Mouse (Mus musculus): ENCODE results near the gene Bcl11a.

Gene Bcl11a

DNA sequence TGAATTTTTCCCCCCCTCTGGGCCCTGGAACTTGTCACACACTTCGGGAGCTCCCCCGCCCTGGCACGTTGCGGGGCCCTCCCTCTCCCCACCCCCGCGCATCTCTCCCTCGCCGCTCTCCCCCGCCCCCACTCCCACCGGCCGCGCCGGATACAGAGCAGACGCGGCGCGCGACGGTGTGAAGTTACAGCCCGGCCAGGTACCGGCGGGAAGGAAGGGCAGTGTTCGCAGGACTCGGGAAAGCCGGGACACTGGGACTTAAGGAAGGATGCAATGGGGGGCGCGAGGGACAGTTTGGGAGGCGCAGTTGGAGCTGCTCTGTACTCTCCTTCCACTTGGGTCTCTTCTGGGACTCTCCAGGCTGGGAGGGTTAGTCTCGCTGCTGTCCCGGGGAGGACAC lies 2.7 kb downstream of the Bcl11a start:
- no peak for DNase-seq (ENCODE audit: inconsistent ontology term)

DNA sequence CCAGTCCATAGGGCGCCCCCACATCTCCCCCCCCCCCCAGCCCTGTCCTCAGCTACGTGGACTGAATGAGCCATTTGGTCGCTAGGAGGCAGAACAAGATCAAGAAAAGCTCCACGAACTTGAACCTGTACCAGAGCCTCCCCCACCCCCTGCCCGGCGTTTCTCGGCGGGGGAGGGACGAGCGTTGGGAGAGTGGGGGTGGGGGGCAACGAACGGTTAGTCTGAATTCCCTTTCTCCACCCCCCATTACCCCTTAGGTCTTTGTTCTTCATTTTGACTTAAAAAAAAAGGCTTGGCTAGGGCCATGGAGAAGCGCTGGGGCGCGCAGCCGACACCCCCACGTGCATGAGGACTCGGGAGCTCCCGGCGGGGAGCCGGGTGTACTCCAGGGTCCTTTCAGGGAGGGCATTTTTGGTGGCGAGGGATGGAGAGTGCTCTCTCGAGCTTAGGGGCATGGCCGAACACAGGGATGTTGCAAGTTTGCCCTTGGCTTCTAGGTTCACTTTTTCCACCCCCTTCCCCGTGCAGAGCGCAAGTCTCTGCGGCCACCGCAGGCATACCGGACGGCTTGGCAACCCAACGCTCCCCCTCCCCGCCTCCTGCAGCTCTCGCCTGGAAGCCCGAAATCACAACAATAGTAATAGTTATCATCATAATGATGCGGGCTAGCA lies 3.3 kb downstream of the Bcl11a start:
- peak; percentile 77 for DNase-seq (ENCODE audit: inconsistent ontology term)

DNA sequence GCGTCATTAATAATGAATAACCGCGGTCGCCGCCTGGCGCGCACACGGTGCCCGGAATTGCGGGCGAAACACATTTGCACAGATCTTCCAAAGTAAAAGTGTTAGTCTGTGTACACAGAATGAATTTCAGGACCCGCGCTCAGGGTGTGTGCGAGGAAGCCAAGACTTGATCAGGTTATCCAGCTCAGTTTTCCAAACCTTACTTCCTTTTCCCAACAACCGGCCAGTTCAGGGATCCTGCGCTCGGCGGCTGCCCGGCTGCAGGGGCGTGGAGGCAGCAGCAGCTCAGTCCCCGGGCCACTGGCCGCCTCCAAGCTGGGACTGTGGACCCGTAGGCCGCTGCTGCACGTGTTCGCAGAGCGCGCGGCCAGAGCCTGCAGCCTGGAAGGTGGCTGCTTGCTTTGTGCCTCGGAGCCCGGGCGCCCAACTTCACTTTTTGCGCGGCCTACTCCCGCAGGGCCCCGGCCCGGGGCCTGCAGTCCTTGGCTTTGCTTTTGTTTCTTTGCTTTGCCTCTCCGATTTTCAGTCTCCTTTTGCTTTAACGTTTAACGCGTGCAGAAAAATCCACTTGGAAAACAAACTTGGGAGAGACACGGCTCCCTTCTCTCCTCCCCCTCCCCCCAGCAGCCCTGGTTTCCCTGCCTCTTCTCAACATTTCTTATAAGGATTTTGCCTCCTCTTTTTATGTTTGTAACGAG lies 4.0 kb downstream of the Bcl11a start:
- peak; percentile 64 for DNase-seq (ENCODE audit: inconsistent ontology term)

DNA sequence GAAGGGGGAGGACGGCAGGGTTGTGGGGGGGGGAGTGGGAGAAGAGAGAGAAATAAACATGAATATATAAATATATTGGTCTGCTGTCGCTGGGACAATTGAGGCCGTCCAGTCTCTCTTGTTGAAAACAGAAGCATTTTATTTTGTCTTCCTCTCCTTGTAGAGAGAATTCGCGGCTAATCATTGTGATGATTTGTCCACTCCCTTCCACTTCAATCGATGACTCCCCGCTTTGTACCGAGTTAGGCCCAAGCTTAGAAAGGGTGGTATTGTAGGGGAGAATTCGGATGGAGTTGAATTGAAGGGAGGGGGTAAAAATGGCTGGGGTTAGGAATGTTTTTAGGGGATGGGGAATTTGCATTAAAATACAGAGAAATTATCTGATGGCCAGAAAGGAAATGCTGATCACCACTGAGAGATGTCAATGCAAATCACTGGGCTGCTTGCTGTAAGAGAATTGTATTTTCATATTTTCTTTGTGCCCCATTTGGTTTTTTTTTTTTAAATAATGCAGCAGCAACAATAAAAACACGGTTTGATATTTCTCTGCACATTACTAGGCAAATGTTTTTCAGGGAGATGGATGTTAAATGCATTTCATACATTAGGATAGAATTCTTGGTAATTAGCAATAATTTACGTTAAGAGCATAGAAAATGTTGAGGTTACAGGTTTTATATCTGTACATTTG lies 4.7 kb downstream of the Bcl11a start:
- DNase-seq (ENCODE audit: inconsistent ontology term), result no peak

DNA sequence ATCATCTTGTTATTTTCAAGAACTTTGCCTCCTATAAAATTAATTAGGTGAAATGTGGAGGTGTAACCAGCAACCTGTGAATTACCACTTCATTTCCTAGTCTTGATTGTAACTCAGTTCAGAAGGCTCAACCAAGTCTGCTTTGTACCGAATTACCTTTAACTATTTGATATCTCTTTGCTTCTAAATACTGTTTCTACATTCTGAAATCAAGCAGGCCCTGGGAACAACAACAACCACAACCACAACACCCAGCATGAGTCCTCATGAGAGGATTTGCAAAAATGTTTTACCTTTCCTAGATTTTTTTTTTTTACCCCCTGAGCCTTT lies 5.2 kb downstream of the Bcl11a start:
- no peak for DNase-seq (ENCODE audit: inconsistent ontology term)

DNA sequence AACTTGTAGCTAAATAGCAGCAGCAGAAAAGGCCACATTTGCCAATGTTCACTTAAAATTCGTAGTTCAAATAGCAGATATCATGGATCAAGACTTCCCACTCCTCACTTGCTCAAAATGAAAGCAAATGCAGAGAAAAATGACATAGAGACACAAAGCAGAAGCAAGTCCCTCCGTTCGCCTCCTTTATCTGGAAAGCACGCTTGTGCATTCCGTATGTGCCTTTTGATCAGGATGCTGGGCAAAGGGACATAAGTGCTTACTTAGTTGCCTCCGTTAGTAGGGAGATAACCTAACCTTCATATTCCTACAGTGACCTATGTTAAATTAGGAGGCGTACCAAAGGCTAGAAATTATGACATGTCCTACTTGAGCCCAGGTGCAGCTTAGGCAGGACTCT lies 5.6 kb downstream of the Bcl11a start:
- DNase-seq (ENCODE audit: inconsistent ontology term), result no peak

DNA sequence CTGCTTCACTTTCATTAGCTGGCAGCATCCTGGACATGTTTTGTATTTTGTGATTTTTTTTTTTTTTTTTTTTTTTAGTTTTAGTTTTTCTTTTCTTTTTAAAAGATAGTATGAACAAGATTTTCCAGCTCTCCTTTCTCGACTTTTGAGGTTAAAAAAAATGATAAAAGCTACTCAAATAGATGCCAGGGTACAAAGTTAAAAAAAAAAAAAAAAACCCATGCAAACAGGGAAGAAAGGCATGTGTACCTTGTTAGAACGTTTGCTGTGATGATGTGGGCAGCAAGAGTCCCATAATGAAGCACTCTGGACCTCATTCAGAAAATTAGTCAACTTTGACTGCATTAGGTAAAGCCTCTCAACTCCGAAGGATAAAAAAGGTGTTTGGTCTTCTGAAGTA lies 6.2 kb downstream of the Bcl11a start:
- no peak for DNase-seq (ENCODE audit: inconsistent ontology term)

DNA sequence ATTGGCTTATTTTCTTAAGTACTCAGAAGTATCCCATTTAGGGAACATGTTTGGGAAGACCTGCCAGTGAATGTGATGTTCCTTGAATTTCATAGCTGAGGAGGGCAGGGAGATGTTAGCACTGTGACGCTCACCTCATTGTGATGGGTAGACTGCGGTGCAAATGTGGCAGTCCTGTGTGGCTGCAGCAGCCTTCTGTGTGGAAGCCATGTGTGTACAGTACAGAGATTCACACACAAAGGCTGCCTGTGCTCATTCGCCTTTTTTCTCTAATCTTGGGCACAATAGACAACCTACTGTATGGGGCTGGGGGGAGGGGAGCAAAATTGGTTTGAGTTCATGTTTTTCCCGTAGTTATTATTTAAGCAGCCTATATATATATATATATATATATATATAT lies 6.7 kb downstream of the Bcl11a start:
- no peak for DNase-seq (ENCODE audit: inconsistent ontology term)

DNA sequence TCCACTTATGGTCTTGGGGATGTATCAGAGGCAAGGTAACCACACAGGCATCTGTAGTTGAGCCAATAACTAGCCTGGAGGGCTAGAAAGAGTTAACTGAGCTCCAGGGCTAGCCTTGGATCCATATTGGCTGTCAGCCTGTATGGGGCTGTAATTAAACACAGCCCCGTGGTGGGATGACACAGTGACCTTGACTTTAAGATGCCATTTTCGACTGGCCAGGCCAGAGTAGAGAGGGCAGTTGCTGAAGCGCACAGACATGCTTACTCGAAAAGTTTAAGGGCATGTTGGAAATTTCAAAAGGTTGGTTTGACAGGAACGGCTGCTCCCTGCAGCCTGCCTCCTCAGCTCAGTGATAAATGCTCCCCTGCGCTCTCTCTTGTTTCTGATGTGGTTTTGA lies 8.1 kb downstream of the Bcl11a start:
- no peak for DNase-seq (ENCODE audit: inconsistent ontology term)

DNA sequence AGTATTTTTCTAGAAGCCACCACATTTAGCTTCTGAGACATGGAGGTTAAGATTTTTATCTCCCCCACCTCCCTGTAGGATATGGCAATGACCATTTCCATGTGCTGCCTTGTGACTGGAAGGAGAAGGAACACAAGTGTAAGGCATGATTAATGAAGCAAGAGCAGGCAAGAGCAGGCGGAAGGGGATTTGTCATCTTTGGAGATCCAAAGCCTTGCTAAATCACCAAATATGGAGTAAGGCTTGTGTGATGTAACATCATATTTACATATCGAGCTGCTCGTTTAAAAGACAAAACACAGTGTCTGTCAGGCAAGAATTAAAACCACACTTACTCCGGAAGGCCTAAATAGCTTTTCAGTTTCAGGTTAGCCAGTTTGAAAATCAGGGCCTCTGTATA lies 9.2 kb downstream of the Bcl11a start:
- DNase-seq (ENCODE audit: inconsistent ontology term), result no peak

DNA sequence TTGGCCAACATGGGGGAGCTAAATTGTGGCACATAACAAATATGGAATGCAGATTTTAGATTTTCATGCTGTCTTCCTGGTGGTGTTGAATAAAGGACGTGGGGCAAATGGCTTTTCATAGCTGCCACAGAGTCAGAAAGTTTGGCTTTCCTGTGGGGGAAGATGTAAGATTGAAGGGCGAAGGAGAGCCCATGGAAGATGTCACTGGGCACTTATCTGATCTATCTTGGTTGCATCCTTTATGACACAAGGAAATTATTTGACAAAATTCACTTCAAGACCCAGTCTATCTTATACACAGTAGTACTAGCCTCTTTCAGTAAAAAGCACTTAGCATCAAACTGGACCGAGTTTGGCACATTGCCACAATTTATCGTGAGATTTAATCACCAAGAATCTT lies 12.6 kb downstream of the Bcl11a start:
- DNase-seq (ENCODE audit: inconsistent ontology term), result no peak

DNA sequence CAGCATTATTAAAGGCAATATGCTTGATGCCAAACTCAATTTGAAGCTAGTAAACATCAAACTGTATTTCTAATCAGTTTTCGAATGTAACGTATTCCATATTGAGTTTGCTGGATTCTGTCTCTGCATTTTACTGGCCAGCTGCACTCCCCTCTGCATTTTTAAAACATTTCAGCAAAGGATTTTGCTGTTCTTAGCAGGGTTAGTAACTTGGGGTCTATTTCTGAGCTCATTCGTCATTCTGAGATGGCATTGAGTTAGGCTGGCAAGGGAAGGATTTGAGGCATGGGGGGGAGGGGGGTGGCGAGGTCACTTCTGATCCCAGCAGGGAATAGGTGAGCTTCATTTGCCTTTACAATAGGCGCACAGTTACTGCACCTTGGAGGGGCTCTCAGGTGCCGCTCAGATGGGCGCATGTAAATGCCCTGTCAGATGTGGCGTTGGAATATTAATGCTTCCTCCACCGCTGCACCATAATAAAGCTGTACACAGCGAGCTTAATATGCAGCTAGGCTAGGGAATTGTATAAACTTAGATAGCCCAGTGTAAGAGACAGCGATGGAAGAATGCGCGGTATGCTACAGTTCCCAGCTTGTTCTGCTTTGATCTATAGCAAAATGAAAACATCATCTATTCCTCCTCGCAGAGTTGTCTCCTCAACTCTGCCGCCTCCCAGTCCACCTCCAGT lies 13.7 kb downstream of the Bcl11a start:
- no peak for DNase-seq (ENCODE audit: inconsistent ontology term)

DNA sequence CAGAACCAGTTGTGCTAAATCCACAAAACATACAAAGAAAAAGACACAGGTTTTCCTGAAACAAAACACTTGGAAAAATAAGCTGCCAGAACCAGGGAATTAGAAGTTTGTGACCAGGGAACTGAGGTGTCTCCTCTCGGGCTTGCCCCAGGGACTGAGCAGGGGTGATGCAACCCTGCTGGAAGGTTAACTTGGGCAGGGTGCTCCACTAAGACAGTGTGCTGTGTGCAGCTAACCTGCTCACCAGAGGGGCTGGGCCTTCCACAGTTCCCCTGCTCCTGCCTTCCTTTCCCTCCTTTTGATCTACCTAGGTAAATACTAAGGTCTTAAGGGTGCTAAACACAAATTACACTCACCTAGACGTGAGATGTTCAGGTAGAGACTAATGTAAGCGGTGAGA lies 14.8 kb downstream of the Bcl11a start:
- DNase-seq (ENCODE audit: inconsistent ontology term), result no peak

DNA sequence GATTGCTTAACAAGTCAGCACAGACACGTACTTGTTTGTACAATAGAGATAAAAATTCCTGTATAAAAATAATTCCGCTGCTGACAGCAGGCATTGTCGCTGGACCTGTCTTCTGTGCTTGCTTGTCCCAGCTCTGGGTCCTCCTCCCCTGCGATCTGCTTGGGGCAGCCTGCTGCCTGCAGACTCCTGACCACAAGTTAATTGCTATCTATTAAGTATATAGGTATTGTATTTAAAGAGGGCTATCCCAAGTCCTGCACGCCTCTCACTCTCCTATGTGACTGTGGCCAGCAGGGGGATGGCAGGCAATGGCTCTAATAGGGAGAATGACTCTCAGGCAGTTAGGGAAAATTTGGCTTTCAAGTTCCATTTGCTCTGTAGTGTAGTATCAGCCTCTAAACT lies 16.2 kb downstream of the Bcl11a start:
- no peak for DNase-seq (ENCODE audit: inconsistent ontology term)

DNA sequence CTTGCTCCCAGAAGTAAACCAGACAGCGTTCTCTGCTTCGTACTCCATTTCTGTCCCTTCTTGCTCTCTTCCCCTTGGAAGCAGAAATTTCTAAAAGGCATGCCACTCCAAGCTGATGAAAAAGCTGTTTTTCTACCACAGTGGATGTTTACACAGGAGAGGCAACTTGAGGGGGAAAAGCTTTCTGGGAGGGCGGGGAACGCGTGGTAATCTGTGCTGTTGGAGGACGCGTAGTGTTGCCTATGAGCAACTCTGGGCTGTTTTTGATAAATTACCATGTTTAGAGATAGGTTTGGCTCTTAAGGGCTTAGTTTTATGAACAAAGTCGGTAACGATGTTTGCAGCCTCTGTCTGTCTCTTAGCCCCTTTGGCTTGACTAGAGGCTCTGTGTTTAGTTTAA lies 17.4 kb downstream of the Bcl11a start:
- no peak for DNase-seq (ENCODE audit: inconsistent ontology term)

DNA sequence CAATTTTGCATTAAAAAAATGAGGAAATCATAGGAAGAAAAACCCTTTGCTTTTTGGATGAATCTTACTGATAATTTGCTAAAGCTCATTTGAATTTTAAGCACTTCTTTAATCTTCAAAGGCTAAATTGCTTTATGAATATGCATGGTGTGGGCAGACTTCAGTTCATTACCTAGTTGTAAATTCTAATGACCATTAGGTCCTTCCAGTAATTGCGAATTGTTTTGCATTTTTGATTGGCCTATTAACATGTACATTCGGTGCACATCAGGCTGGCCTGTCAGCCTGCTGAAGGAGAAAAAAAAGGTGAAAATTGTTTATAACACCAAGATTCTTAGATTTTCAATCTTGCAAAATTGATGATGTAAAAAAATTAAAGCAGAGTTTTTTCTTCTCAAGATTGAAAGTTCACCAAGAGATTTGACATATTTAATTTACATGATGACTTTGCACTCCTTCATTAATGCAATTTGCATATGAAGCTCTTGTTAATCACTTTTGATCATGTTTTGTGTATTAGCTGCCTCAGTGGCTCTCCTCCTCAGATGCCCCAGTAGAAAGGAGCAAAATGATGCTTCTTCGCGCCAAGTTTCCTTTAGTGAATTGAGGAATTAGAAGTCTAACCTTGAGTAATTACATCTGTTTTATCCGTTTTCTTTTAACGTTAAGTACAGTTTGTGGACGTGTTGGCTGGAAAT lies 17.9 kb downstream of the Bcl11a start:
- DNase-seq (ENCODE audit: inconsistent ontology term), result no peak

DNA sequence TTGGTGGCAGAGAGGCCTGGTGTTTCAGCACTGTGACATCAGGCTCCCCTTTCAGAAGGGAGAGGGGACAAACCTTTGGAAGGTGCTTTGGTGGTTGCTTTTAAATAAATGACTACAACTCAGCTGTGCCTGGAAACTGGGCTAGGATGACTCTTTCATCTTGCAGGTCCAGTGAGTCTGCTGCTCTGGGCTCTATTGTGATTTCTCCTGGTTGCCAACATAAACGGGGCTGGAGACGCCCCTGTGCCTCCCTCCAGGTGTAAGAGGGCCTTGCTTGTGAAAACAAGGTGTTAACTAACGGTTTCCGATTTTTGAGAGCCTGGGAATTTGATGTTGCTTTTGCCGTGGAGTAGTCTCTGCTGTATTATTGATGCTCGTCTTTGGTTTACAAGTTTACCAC lies 18.6 kb downstream of the Bcl11a start:
- no peak for DNase-seq (ENCODE audit: inconsistent ontology term)

DNA sequence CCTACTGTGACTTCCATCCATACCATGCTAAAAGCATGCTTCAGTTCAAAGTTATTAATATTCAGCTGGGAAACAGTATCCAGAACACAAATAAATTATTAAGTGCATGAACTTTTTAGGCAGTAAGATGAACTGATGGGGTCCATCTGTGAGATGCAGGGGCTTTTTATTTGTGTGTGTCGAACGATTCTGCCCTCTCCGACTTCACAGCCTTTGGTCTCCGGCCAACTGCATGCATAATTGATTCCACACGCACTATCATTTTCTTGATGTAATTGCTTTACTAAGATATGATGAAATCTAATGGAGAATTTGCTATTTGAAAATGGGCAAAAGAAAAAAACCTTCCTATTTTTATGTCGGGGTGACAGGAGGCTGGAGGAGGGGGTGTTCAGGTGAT lies 19.2 kb downstream of the Bcl11a start:
- no peak for DNase-seq (ENCODE audit: inconsistent ontology term)

DNA sequence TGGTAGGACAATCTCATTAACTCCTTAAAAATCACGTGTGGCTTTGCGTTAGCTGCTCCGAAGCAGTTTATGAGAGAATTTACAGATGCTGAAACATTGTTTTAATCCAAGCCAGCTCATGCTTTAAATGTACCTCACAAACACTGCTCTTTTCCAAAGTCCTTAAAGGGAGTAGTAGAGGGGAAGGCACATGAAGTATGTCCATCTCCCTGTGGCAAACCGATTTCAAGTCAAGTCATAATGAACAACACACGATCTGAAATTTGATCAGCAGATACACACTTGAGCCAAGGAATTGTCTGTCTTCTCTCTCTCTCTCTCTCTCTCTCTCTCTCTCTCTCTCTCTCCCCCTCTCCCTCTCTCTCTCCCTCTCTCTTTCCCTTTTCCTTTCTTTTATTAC lies 20.2 kb downstream of the Bcl11a start:
- no peak for DNase-seq (ENCODE audit: inconsistent ontology term)

DNA sequence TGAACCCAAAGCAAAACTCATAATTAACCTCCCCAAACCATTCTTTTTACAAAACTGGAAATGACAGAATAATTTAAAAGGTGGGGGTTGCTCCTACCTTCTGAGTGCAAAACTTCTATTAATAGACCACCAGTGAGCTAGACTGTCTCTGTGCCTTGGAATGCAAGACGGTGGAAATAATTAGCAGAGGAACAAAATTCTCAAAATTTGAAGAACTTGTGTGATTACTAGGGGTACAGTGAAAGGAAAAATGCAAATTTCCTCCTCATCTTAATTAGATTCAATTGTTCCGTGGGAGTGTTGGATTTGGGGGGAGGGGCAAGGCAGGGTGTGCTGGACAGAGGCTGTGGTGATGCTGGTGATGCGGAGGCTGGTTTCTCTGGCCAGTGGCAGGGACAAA lies 20.8 kb downstream of the Bcl11a start:
- no peak for DNase-seq (ENCODE audit: inconsistent ontology term)

DNA sequence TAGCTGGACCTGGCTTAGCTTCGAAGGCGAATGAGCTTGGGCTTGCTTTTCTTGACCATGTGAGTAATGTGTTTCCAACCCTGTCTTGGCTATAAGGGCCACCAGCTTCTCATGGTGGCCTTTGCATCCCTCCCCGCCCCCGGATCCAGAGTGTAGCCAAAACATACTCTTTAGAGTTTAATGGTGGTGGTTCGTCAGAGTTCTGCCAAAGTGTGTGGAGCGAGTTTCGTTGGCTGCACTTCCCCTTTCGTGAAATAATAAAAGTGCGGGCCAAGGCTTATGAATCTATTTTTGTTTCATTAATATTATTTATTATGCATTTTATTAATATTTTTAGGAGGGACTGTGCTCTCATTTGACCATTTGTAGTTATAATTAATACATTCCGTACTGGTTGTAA lies 21.4 kb downstream of the Bcl11a start:
- no peak for DNase-seq (ENCODE audit: inconsistent ontology term)

DNA sequence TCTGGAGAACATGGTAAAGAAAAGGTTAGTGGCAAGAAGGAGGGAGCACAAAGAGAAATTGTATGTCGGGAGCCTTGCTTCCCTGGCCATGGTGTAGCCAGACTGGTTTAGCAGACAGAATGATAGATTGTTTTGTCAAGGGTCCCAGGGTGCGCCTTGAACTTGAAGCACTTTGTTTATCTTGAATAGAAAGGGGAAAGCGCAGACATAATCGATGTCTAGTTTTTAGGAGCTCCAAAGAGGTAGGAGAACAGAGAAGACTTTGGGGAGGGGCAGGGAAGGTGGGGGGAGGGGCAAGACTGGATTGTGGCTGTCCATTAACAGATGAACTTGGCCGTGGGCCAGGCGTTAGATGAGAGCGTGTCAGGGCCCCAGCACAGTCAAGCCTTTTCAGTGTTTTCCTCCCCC lies 22.0 kb downstream of the Bcl11a start:
- no peak for DNase-seq (ENCODE audit: inconsistent ontology term)

Data from Muller cell, postnatal 12 days (primary cell).